Mouse (Mus musculus): ENCODE measurements around the gene Grip1. TPM values are rescaled to one million over a fixed set of nuclear protein-coding genes. Genes with fewer than 3 reads are reported as not detected.

The Grip1 gene
- polyA plus RNA-seq, 1 experiment, result 0.86 TPM

- DNase-seq (ENCODE audit: low read depth), result no peak
Measured at GRCm38 (mm10) chr10:119742722-119743121, 289.1 kb downstream of the Grip1 start.

GRCm38 (mm10) chr10:119752361-119752798 is 298.8 kb downstream of the Grip1 start:
- DNase-seq (ENCODE audit: low read depth), result no peak

- DNase-seq (ENCODE audit: low read depth), result no peak
Measured at GRCm38 (mm10) chr10:119756271-119756670, 302.6 kb downstream of the Grip1 start.

- no peak for DNase-seq (ENCODE audit: low read depth)
Measured at GRCm38 (mm10) chr10:119757219-119757618, 303.6 kb downstream of the Grip1 start.

GRCm38 (mm10) chr10:119761451-119762367 is 308.1 kb downstream of the Grip1 start:
- no peak for DNase-seq (ENCODE audit: low read depth)

GRCm38 (mm10) chr10:119778871-119779270 is 325.2 kb downstream of the Grip1 start:
- no peak for DNase-seq (ENCODE audit: low read depth)

- no peak for DNase-seq (ENCODE audit: low read depth)
Measured at GRCm38 (mm10) chr10:119779657-119780056, 326.0 kb downstream of the Grip1 start.

GRCm38 (mm10) chr10:119790507-119790906 is 336.9 kb downstream of the Grip1 start:
- DNase-seq (ENCODE audit: low read depth), result no peak

GRCm38 (mm10) chr10:119802421-119802820 is 348.8 kb downstream of the Grip1 start:
- DNase-seq (ENCODE audit: low read depth), result no peak

- DNase-seq (ENCODE audit: low read depth), result no peak
Measured at GRCm38 (mm10) chr10:119803633-119804422, 350.2 kb downstream of the Grip1 start.

GRCm38 (mm10) chr10:119804423-119804814 is 350.8 kb downstream of the Grip1 start:
- DNase-seq (ENCODE audit: low read depth), result no peak

GRCm38 (mm10) chr10:119805082-119805481 is 351.5 kb downstream of the Grip1 start:
- no peak for DNase-seq (ENCODE audit: low read depth)

- no peak for DNase-seq (ENCODE audit: low read depth)
Measured at GRCm38 (mm10) chr10:119806151-119806550, 352.5 kb downstream of the Grip1 start.

- DNase-seq (ENCODE audit: low read depth), result no peak
Measured at GRCm38 (mm10) chr10:119808384-119808783, 354.8 kb downstream of the Grip1 start.

- no peak for DNase-seq (ENCODE audit: low read depth)
Measured at GRCm38 (mm10) chr10:119814087-119814486, 360.5 kb downstream of the Grip1 start.

GRCm38 (mm10) chr10:119816001-119816400 is 362.4 kb downstream of the Grip1 start:
- DNase-seq (ENCODE audit: low read depth), result no peak

- DNase-seq (ENCODE audit: low read depth), result no peak
Measured at GRCm38 (mm10) chr10:119818381-119818780, 364.8 kb downstream of the Grip1 start.

- DNase-seq (ENCODE audit: low read depth), result no peak
Measured at GRCm38 (mm10) chr10:119819102-119819681, 365.6 kb downstream of the Grip1 start.

GRCm38 (mm10) chr10:119819740-119820139 is 366.1 kb downstream of the Grip1 start:
- no peak for DNase-seq (ENCODE audit: low read depth)

- DNase-seq (ENCODE audit: low read depth), result no peak
Measured at GRCm38 (mm10) chr10:119820428-119820827, 366.8 kb downstream of the Grip1 start.

GRCm38 (mm10) chr10:119823691-119824090 is 370.1 kb downstream of the Grip1 start:
- no peak for DNase-seq (ENCODE audit: low read depth)

- no peak for DNase-seq (ENCODE audit: low read depth)
Measured at GRCm38 (mm10) chr10:119824521-119824920, 370.9 kb downstream of the Grip1 start.
